Mouse (Mus musculus) embryonic fibroblast, embryonic 13.5 days (primary cell): ENCODE data around the gene Emc9. TPM values are rescaled to one million over a fixed set of nuclear protein-coding genes. Genes with fewer than 3 reads are reported as not detected.
A peak's percentile ranks its signal among the peaks of the same experiment; 100 is the strongest.

Experiments used
- H3K27ac ChIP-seq: 2 replicates; pipeline ENCODE4 v1.5.1; 2012; ENCODE audit warnings: low read length, control low read depth, inconsistent platforms; ENCODE audit not compliant: insufficient read depth
- H3K4me1 ChIP-seq: 2 replicates; pipeline ENCODE4 v1.6.1; 2011; ENCODE audit warnings: low read length; ENCODE audit not compliant: control insufficient read depth, insufficient read depth
- H3K4me3 ChIP-seq: 2 replicates; pipeline ENCODE4 v1.5.1; 2011; ENCODE audit warnings: mild to moderate bottlenecking, control low read depth, low read length; ENCODE audit not compliant: insufficient read depth
- CTCF ChIP-seq: IDR thresholded peaks from 2 replicates; pipeline ENCODE4 v1.5.1; 2011; ENCODE audit warnings: mild to moderate bottlenecking, control low read depth, low read length, moderate library complexity, borderline replicate concordance; ENCODE audit not compliant: insufficient read depth
- POLR2A ChIP-seq: IDR thresholded peaks from 2 replicates; pipeline ENCODE4 v1.6.1; 2011; ENCODE audit warnings: low read depth, mild to moderate bottlenecking, control low read depth, low read length, moderate library complexity
- polyA plus RNA-seq: library from polyadenylated mRNA; stranded (reverse); fragments of >200 nt; gene quantifications from 2 replicates; pipeline ENCODE4 v1.2.4, GENCODE M21; 2011; ENCODE audit warnings: low read depth; ENCODE audit not compliant: missing spikeins, insufficient read length

Emc9 gene
- polyA plus RNA-seq, 1 experiment, result 8.9 TPM

DNA sequence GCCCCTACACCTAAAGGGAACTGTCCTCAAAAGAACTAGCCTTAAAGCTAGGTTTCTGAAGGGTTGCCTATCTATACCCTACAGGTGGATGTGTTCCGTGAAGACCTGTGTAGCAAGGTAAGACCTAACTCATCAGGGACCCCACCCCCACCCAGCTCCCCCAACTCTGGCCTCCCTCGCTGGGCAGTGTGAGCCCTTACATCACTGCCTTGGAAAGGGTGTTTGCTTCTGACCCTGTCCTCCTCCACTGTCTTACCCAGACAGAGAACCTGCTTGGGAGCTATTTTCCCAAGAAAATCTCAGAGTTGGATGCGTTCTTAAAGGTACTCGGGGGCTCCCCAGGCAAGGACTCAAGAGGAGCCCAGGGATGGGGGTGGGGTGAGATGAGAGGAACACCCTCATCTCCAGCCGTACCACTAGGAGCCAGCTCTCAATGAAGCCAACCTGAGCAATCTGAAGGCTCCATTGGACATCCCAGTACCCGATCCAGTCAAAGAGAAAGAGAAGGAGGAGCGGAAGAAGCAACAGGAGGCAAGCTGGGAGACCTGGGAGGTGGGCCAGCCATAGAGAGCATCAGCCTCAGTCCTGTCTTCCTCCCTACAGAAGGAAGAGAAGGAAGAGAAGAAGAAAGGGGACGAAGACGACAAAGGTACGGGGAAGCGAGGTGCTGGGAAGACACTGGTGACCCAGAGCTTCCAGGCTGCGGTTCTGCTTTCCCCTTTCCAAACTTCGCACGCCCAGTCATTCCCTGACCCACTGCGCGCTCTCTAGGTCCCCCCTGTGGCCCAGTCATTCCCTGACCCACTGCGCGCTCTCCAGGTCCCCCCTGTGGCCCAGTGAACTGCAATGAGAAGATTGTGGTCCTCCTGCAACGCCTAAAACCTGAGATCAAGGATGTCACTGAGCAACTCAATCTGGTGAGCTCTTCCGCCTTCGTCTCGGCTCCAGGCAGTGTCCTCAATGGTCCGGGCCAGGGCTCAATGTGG is 5.3 kb downstream of the Emc9 start:
- no peak for TF ChIP-seq POLR2A
- no peak for TF ChIP-seq CTCF
- Histone ChIP-seq H3K4me3 (no peak overlapping the region), H3K27ac (no peak overlapping the region), H3K4me1 (no peaks in the 10 kb centered on the region)

DNA sequence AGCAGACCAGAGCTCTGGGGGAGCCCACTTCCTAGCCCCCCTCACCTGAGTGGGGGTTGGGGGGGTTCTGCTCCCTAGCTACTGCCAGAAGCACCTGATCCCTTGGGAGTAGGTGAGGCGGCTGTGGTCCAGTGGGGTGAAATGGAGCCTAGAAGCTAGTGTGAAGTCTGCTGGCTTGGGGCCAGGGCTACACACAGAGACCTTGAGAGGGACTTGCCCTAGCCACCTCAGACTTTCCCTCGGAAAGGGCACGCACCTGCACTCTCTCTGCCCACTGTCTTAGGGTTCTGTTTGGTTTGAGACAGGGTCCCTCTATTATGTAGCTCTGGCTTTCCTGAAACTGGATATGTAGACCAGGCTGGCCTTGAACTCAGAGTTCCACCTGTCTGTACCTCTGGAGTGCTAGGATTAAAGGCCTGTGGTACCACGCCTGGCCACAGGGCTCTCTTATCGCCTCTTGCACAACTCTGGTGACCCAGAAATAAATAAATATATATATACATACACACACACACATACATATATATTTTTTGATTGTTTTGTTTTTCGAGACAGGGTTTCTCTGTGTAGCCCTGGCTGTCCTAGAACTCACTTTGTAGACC is 6.3 kb downstream of the Emc9 start:
- no peaks in the 10 kb centered on the region for H3K4me1 ChIP-seq
- peak overlapping the region; percentile 82 for H3K4me3 ChIP-seq
- H3K27ac ChIP-seq, result no peak overlapping the region
- TF ChIP-seq POLR2A, result no peak
- no peak for TF ChIP-seq CTCF

DNA sequence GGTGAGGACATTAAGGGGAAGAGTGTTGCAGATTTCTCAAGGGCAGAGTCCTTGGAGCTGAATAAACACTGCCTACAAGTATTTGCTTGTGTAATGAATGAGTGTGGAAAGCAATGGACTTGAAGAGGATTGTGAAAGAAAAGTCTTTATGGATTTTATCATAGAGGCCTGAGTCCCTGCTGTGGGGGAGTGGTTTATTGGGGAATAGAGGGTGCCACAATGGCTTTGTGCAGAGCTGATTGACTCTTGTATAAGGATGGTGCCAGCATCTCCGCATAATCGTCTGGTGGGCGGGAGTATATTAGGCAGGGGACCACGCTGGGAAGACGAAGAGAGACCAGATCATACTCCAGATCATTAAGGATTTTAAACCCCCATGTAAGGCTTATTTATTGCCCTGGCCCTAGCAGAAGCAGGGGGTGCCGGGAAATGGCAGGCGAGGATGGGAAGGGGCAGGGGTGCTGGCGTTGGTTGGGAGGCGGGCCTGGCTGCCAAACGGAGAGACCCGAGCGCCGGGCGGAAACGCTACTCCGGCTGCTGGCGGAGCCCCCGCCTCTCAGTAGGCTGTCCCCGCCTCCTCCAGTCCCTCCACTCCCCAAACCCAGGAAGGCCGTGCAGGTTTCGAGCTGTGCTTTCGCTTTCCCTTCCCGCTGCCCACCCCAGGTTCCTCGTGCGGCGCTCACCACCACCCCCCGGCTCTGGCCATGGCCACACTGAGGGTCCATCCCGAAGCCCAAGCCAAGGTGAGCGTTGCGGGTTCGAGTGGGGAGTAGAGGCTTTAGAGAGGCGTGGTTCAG is 7.0 kb downstream of the Emc9 start, which contains the start of gene Psme1:
Gene Psme1 (plus strand): TSS at position 253 of the 797 bp plus-strand sequence.
- no peaks in the 10 kb centered on the region for H3K4me1 ChIP-seq
- TF ChIP-seq CTCF (no peak), POLR2A (peak; percentile 73)
- peak within 1 kb of the TSS; percentile 30; the same call in 1 of the 2 replicates for H3K27ac ChIP-seq
- peak within 1 kb of the TSS; percentile 82 for H3K4me3 ChIP-seq

DNA sequence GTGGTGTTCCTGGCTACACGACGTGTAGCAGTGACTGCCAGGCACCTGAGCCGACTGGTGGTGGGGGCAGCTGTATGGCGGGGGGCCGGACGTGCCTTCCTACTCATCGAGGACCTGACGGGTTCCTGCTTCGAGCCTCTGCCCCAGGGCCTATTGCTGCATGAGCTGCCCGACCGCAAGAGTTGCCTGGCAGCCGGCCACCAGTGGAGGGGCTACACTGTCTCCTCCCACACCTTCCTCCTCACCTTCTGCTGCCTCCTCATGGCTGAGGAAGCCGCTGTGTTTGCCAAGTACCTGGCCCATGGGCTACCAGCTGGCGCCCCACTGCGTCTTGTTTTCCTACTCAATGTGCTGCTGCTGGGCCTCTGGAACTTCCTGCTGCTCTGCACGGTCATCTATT is 8.7 kb downstream of the Emc9 start:
- TF ChIP-seq POLR2A (no peak), CTCF (no peak)
- no peaks in the 10 kb centered on the region for H3K4me1 ChIP-seq
- no peak overlapping the region for H3K27ac ChIP-seq
- H3K4me3 ChIP-seq, result no peak overlapping the region

DNA sequence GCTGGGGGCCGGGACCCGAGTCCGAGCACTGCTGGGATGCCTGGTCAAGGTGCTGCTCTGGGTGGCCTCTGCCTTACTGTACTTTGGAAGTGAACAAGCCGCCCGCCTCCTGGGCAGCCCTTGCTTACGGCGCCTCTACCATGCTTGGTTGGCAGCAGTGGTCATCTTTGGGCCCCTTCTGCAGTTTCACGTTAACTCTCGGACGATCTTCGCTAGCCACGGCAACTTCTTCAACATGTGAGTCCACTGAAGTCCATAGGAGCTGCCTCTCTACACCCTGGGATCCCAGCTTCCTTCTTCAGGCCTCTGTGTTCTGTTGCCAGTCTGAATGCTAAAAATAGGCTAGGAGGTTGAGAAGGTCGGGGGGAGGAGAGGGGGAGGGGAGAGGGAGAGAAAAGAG is 9.4 kb downstream of the Emc9 start:
- Histone ChIP-seq H3K4me3 (no peak overlapping the region), H3K4me1 (no peaks in the 10 kb centered on the region), H3K27ac (no peak overlapping the region)
- no peak for TF ChIP-seq CTCF
- no peak for TF ChIP-seq POLR2A

DNA sequence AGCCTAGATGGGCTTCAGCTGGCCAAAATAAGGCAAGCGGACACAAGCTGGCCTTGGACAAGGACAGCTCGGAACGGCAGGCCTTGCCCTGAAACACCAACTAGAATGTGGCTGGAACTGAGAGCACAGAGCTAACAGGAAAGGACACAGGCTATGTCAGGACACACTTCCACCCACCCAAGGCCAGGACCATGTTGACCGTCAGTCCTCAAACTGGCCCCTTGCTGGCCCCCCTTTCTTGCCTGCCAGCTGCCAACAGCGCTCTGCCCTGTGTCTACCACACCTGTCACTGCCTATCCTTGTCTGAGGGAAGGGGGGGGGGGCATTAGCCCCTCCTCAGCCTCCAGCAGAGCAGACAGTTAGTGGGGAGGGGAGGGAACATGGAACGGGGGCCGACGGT is 9.8 kb downstream of the Emc9 start, which contains the start of gene Fitm1:
Gene Fitm1 (plus strand): TSS at position 316 of the 400 bp plus-strand sequence.
- no peak within 1 kb of the TSS for H3K4me3 ChIP-seq
- H3K27ac ChIP-seq, result no peak within 1 kb of the TSS

DNA sequence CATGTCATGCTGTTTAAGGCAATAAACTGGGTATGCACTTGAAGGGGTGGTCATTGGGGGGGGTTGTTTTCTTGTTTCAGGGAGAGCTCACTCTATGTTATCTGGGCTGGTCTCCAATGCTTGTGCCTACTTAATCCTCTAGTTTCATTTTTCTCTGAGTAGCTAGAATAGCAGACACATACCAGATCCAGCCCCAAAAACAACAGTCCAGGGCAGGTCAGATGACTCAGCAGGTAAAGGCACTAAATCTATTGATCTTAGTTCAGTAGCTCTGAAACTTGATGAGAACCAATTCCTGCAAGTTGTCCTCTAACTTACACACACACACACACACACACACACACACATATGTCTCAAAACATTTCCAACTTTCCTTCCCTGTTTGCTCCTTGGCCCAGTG is 13.3 kb downstream of the Emc9 start:
- no peak overlapping the region for H3K27ac ChIP-seq
- TF ChIP-seq CTCF (no peak), POLR2A (no peak)

More for the DNA sequence above, 9.8 kb downstream of the Emc9 start, which contains the start of gene Fitm1:
- no peaks in the 10 kb centered on the region for H3K4me1 ChIP-seq
- TF ChIP-seq POLR2A, result no peak
- TF ChIP-seq CTCF, result no peak

DNA sequence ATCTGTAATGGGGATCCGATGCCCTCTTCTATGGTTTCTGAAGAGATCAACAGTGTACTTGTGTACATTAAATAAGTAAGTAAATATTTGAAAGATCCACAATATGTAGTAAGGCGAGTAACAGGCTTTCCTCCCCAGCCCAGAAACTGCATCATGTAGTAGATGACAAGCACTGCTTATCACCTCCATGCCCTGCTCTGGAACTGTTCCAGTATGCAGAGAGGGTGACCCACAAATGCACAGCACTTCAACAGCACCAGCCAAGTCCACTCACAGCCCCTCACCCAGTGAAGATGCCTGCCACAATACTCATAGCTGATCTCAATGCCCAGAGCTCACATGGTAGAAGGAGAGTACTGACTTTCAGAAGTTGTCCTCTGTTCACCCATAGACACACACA is 14.5 kb downstream of the Emc9 start:
- TF ChIP-seq POLR2A (no peak), CTCF (no peak)
- H3K4me3 ChIP-seq, result no peak overlapping the region
- no peak overlapping the region for H3K27ac ChIP-seq
- no peaks in the 10 kb centered on the region for H3K4me1 ChIP-seq

More for the DNA sequence above, 13.3 kb downstream of the Emc9 start:
- no peak overlapping the region for H3K4me3 ChIP-seq
- H3K4me1 ChIP-seq, result no peaks in the 10 kb centered on the region

DNA sequence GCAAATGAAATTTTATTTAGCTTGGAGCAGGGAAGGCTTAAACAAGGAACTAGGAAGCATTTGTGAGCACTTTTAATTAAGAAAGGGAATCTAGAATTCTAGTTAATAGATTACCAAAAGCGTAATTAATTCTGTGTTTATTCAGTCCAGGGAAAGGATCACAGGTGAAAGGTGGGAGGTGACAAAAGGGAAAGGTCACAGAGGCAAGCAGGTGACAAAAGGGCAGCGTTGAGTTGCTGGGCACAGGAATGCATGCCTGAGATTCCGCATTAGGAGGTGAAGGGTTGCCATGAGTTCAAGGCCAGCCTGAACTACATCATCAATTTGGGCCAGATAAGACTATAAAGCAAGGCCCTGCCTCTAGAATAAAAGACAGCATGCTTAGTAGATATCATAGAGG is 17.6 kb downstream of the Emc9 start:
- no peak overlapping the region for H3K4me3 ChIP-seq
- TF ChIP-seq CTCF, result no peak
- no peak for TF ChIP-seq POLR2A
- H3K4me1 ChIP-seq, result no peaks in the 10 kb centered on the region
- H3K27ac ChIP-seq, result no peak overlapping the region

DNA sequence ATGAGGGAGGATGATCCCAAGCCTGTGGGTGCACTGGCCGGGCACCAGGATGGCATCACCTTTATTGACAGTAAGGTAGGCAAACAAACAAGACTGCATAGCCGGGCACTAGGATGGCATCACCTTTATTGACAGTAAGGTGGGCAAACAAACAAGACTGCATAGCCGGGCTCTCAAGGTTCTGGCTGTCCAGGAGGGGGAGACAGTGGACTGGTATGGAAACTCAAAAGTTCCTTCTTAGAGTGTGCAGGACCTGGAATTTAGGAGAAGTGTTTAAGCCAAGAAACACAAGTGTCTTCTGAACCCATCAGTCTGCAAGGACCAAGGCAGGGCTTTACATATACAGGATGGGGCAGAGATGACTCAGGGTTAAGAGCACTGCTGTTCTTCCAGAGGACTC is 19.4 kb downstream of the Emc9 start:
- peaks cover 3% of the 10 kb centered on the region; the same call in 1 of the 2 replicates for H3K4me1 ChIP-seq
- H3K27ac ChIP-seq, result no peak overlapping the region
- H3K4me3 ChIP-seq, result no peak overlapping the region
- TF ChIP-seq POLR2A (no peak), CTCF (no peak)
